Mouse (Mus musculus): ENCODE results near the gene Spock2. TPM values are rescaled to one million over a fixed set of nuclear protein-coding genes. Genes with fewer than 3 reads are reported as not detected.

The Spock2 gene
- polyA plus RNA-seq, 2 experiments = 0.04 to 0.06 TPM

DNA sequence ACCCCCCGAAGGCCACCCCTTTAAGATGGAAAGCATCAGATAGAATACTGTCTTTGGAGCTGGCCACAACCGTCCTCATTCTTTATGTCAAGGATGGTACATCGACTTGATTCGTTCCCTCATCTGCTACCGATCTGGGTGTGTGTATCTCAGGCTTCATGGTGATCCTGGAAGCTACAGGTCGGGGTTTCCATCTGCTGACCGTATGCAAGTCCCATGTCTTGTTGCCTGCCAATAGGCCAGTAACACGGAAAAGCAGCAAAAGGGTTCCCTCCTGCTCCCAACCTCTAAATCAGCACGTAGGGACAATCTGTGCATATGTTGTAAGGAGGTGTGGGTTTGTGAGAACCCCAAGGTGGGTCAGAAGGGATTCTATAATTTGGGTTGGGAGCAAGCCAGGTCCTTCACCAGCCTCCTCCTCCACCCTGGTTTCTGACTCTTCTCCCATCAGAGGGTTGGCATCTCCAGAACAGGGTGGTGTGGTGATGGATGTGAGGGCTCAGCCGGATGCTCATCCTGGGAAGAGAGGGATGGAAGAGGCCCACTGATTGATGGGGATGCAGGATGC is 5.0 kb downstream of the Spock2 start:
- peaks cover 36% of the 10 kb centered on the region for H3K27me3 ChIP-seq (ENCODE audit: control insufficient read depth, insufficient read depth, low read length)
- H3K4me2 ChIP-seq (ENCODE audit: low read depth) = no peak overlapping the region
- no peak for ATAC-seq (ENCODE audit: insufficient read depth)
- no peaks in the 10 kb centered on the region for H3K36me3 ChIP-seq (replicated peaks; ENCODE audit: control insufficient read depth, insufficient read depth, low read depth)
- no peak for DNase-seq (ENCODE audit: low read depth in 3 of 3, low spot score in 3 of 3)
- no peaks in the 10 kb centered on the region for H3K4me1 ChIP-seq (replicated peaks; ENCODE audit: control insufficient read depth in 2 of 2, insufficient read depth in 2 of 2, low read length in 1 of 2)
- no peak overlapping the region for H3K4me3 ChIP-seq (ENCODE audit: insufficient read depth in 1 of 2, low read depth in 2 of 2, low read length in 2 of 2)
- TF ChIP-seq CTCF (IDR thresholded peaks at IDR 0.05; ENCODE audit: low read depth) (no peak), EP300 (IDR thresholded peaks at IDR 0.05; ENCODE audit: low read depth) (no peak)
- 62% methylated on average over 10 of the region's 10 CpGs for WGBS (ENCODE audit: insufficient replicate concordance)
- H3K9me3 ChIP-seq (ENCODE audit: control insufficient read depth, low read length) = no peaks in the 10 kb centered on the region
- no peak overlapping the region for H3K27ac ChIP-seq
- H3K9ac ChIP-seq (replicated peaks) = no peak overlapping the region

DNA sequence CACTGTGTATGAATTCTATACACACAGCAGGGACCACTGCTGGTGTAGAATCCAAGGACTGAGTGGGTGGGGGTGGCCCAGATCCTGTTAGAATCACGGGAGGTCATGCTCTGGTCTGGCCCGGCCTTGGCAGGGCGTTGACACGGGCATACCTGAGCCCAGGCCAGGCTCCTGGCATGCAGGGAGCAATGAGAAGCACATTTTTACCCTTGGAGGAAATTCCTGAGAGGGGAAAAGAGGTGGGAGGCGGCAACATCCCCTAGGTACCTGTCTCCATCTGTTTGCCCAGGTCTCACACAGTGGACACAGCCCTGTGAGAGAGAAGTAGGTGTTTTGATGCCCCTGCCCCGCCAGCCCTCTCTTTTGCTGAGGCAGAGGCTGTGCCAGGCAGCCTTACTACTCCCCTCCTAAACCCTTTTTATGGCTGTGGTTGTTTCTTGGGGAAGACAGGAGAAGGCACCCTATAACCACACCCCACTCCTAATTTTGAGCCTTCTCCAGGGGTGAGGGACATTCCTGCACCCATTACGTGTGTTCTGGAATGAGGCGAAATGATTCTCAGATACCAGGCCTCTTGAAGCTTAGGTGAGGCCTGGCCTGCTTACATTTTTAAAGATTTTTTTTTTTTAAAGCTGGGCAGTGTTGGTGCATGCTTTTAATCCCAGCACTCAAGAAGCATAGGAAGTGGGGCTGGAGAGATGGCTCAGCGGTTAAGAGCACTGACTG is 8.1 kb downstream of the Spock2 start:
- no peak overlapping the region for H3K9ac ChIP-seq (replicated peaks)
- DNase-seq (ENCODE audit: low read depth in 3 of 3, low spot score in 3 of 3) (no peak), ATAC-seq (ENCODE audit: insufficient read depth) (no peak)
- H3K4me2 ChIP-seq (ENCODE audit: low read depth) = no peak overlapping the region
- no peak overlapping the region for H3K27ac ChIP-seq
- no peaks in the 10 kb centered on the region for H3K4me1 ChIP-seq (replicated peaks; ENCODE audit: control insufficient read depth in 2 of 2, insufficient read depth in 2 of 2, low read length in 1 of 2)
- no peaks in the 10 kb centered on the region for H3K36me3 ChIP-seq (replicated peaks; ENCODE audit: control insufficient read depth, insufficient read depth, low read depth)
- TF ChIP-seq CTCF (IDR thresholded peaks at IDR 0.05; ENCODE audit: low read depth) (no peak), EP300 (IDR thresholded peaks at IDR 0.05; ENCODE audit: low read depth) (no peak)
- H3K27me3 ChIP-seq (ENCODE audit: control insufficient read depth, insufficient read depth, low read length) = peaks cover 7% of the 10 kb centered on the region; the same call in 1 of the 2 replicates
- H3K4me3 ChIP-seq (ENCODE audit: insufficient read depth in 1 of 2, low read depth in 2 of 2, low read length in 2 of 2) = no peak overlapping the region
- no peaks in the 10 kb centered on the region for H3K9me3 ChIP-seq (ENCODE audit: control insufficient read depth, low read length)
- 70% methylated on average over 9 of the region's 9 CpGs for WGBS (ENCODE audit: insufficient replicate concordance)

DNA sequence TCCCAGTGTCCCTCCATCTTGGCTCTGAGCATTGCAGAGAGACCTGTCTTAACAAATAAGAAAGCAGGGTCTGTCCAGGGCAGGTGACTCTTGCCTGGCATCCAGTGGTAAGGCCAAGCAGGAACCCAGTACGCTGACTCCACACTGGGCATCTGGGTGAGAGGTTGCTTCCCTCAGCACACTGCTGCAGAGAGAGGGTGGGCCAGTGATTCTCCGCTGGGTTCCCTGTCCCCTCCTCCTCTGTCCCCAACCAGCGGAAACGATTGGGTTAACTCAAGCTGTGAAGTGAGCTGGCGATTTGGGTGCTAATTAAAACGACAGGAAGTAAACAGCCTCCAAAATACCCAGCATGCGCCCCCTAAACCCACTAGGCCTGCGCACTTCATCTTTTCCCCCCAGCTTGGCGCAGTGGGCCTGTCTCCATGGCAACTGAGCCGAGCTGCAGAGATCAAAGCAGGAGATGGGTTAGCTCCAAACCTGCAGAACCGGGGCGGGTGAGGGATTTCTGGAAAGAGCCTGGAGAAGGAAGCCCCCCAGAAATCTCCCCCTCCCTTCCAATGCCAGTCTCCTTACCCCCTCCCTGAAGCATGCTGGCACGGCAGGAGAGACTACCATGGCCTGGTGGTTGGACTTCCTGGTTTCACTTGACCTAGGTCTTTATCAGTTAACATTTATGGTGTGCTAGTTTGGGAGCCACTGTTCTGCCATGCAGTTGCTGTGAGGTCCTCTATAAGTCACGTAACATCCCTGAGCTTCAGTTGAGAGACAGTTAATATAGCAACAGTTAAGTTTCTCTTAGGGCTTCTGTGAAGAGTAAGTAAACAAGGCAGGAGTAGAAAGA is 9.5 kb downstream of the Spock2 start:
- H3K27me3 ChIP-seq (ENCODE audit: control insufficient read depth, insufficient read depth, low read length) = no peaks in the 10 kb centered on the region; the same call in 1 of the 2 replicates
- no peak for DNase-seq (ENCODE audit: low read depth in 3 of 3, low spot score in 3 of 3)

DNA sequence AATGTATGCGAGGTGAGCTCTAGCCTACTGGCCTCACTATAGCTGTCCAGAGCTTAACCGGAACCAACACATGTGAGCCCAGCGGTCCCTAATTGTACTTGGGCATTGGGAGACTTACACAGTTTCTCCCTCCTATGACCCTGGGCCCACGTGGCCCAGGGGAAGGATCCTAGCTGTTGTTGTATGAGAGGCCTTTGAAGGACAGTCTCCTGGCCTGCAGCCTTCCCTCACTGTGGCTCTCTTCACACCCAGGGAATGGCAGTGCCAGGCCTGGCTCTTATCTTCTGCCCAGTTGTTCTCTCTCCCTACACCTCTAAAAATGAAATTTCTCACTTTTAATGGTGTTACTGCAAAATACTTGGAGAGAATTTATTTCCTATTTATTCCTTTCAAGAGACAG is 11.0 kb downstream of the Spock2 start:
- DNase-seq (ENCODE audit: low read depth in 3 of 3, low spot score in 3 of 3) = no peak
- WGBS (ENCODE audit: insufficient replicate concordance) = 50% methylated on average over 4 of the region's 4 CpGs
- no peaks in the 10 kb centered on the region for H3K27me3 ChIP-seq (ENCODE audit: control insufficient read depth, insufficient read depth, low read length)

More for the DNA sequence above, 9.5 kb downstream of the Spock2 start:
- no peaks in the 10 kb centered on the region for H3K9me3 ChIP-seq (ENCODE audit: control insufficient read depth, low read length)
- no peak for TF ChIP-seq EP300 (IDR thresholded peaks at IDR 0.05; ENCODE audit: low read depth)
- TF ChIP-seq CTCF (IDR thresholded peaks at IDR 0.05; ENCODE audit: low read depth) = no peak
- no peaks in the 10 kb centered on the region for H3K4me1 ChIP-seq (replicated peaks; ENCODE audit: control insufficient read depth in 2 of 2, insufficient read depth in 2 of 2, low read length in 1 of 2)
- no peak overlapping the region for H3K4me3 ChIP-seq (ENCODE audit: insufficient read depth in 1 of 2, low read depth in 2 of 2, low read length in 2 of 2)
- H3K4me2 ChIP-seq (ENCODE audit: low read depth) = no peak overlapping the region
- no peaks in the 10 kb centered on the region for H3K36me3 ChIP-seq (replicated peaks; ENCODE audit: control insufficient read depth, insufficient read depth, low read depth)
- 10% methylated on average over 14 of the region's 14 CpGs for WGBS (ENCODE audit: insufficient replicate concordance)
- H3K27ac ChIP-seq = no peak overlapping the region
- ATAC-seq (ENCODE audit: insufficient read depth) = no peak
- H3K9ac ChIP-seq (replicated peaks) = no peak overlapping the region

DNA sequence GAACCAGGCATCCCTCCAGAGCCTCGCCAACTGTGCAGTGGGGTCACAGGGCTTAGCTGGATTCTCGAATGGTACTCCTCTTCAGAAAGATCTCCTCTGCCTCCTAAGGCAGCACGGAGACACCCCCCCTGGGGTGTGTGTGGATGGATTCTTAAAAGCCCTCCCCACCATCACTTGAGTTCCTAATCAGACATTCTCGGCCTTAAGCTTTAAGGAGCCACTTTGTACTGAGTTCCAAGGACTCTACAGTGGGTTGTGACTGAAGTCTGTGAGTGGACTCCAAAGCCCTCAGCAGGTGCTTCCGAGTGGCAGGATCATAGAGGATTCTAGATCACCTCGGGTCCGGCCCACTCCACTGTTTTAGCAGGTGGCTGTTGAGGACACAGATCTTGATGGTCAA is 12.4 kb downstream of the Spock2 start:
- Histone ChIP-seq H3K9me3 (ENCODE audit: control insufficient read depth, low read length) (no peaks in the 10 kb centered on the region), H3K4me3 (ENCODE audit: insufficient read depth in 1 of 2, low read depth in 2 of 2, low read length in 2 of 2) (no peak overlapping the region), H3K4me2 (ENCODE audit: low read depth) (no peak overlapping the region), H3K36me3 (replicated peaks; ENCODE audit: control insufficient read depth, insufficient read depth, low read depth) (no peaks in the 10 kb centered on the region), H3K4me1 (replicated peaks; ENCODE audit: control insufficient read depth in 2 of 2, insufficient read depth in 2 of 2, low read length in 1 of 2) (no peaks in the 10 kb centered on the region), H3K27me3 (ENCODE audit: control insufficient read depth, insufficient read depth, low read length) (no peaks in the 10 kb centered on the region), H3K9ac (replicated peaks) (no peak overlapping the region), H3K27ac (no peak overlapping the region)
- WGBS (ENCODE audit: insufficient replicate concordance) = 51% methylated on average over 7 of the region's 7 CpGs
- DNase-seq (ENCODE audit: low read depth in 3 of 3, low spot score in 3 of 3) = no peak
- TF ChIP-seq CTCF (IDR thresholded peaks at IDR 0.05; ENCODE audit: low read depth) = no peak
- no peak for TF ChIP-seq EP300 (IDR thresholded peaks at IDR 0.05; ENCODE audit: low read depth)
- no peak for ATAC-seq (ENCODE audit: insufficient read depth)

More for the DNA sequence above, 11.0 kb downstream of the Spock2 start:
- no peaks in the 10 kb centered on the region for H3K9me3 ChIP-seq (ENCODE audit: control insufficient read depth, low read length)
- H3K4me2 ChIP-seq (ENCODE audit: low read depth) = no peak overlapping the region
- no peak for ATAC-seq (ENCODE audit: insufficient read depth)
- no peak overlapping the region for H3K4me3 ChIP-seq (ENCODE audit: insufficient read depth in 1 of 2, low read depth in 2 of 2, low read length in 2 of 2)
- no peak for TF ChIP-seq EP300 (IDR thresholded peaks at IDR 0.05; ENCODE audit: low read depth)
- TF ChIP-seq CTCF (IDR thresholded peaks at IDR 0.05; ENCODE audit: low read depth) = no peak
- no peaks in the 10 kb centered on the region for H3K36me3 ChIP-seq (replicated peaks; ENCODE audit: control insufficient read depth, insufficient read depth, low read depth)
- no peak overlapping the region for H3K9ac ChIP-seq (replicated peaks)
- H3K4me1 ChIP-seq (replicated peaks; ENCODE audit: control insufficient read depth in 2 of 2, insufficient read depth in 2 of 2, low read length in 1 of 2) = no peaks in the 10 kb centered on the region
- H3K27ac ChIP-seq = no peak overlapping the region
